Mouse (Mus musculus): Measurements from ENCODE around the gene Rnf182. TPM values are rescaled to one million over a fixed set of nuclear protein-coding genes. Genes with fewer than 3 reads are reported as not detected.

Gene Rnf182
- polyA plus RNA-seq, 1 experiment from 2014 or later, result 1.1 TPM

- no peak overlapping the region for H3K4me3 ChIP-seq (replicated peaks; ENCODE audit: low read depth, low read length)
- no peak overlapping the region for H3K27ac ChIP-seq
- no peaks in the 10 kb centered on the region for H3K36me3 ChIP-seq (ENCODE audit: insufficient read depth, low read length)
- H3K9ac ChIP-seq (ENCODE audit: low read depth, low read length), result no peak overlapping the region
- no peak for TF ChIP-seq CTCF (IDR thresholded peaks at IDR 0.05; ENCODE audit: low read depth)
- no peaks in the 10 kb centered on the region for H3K9me3 ChIP-seq (replicated peaks; ENCODE audit: low read length)
- DNase-seq (ENCODE audit: low spot score) (no peak), ATAC-seq (replicated peaks; ENCODE audit: low FRiP score, low read depth) (no peak)
- no peak overlapping the region for H3K4me2 ChIP-seq (ENCODE audit: low read length)
- H3K4me1 ChIP-seq (replicated peaks; ENCODE audit: insufficient read depth, low read length), result no peaks in the 10 kb centered on the region
- 67% methylated on average over 14 of the region's 14 CpGs for WGBS
- no peaks in the 10 kb centered on the region for H3K27me3 ChIP-seq (ENCODE audit: insufficient read depth, low read length)
Observed at GRCm38 (mm10) chr13:43587844-43588840, 27.4 kb upstream of the Rnf182 start.

GRCm38 (mm10) chr13:43591828-43592680, 23.5 kb upstream of the Rnf182 start:
- ATAC-seq (replicated peaks; ENCODE audit: low FRiP score, low read depth) (no peak), DNase-seq (ENCODE audit: low spot score) (no peak)
- no peak overlapping the region for H3K9ac ChIP-seq (ENCODE audit: low read depth, low read length)
- no peaks in the 10 kb centered on the region for H3K36me3 ChIP-seq (ENCODE audit: insufficient read depth, low read length)
- no peak overlapping the region for H3K4me3 ChIP-seq (replicated peaks; ENCODE audit: low read depth, low read length)
- TF ChIP-seq CTCF (IDR thresholded peaks at IDR 0.05; ENCODE audit: low read depth), result no peak
- no peaks in the 10 kb centered on the region for H3K9me3 ChIP-seq (replicated peaks; ENCODE audit: low read length)
- 79% methylated on average over 28 of the region's 28 CpGs for WGBS
- H3K4me2 ChIP-seq (ENCODE audit: low read length), result no peak overlapping the region
- H3K27ac ChIP-seq, result no peak overlapping the region
- H3K4me1 ChIP-seq (replicated peaks; ENCODE audit: insufficient read depth, low read length), result no peaks in the 10 kb centered on the region
- H3K27me3 ChIP-seq (ENCODE audit: insufficient read depth, low read length), result no peaks in the 10 kb centered on the region

- no peak for TF ChIP-seq CTCF (IDR thresholded peaks at IDR 0.05; ENCODE audit: low read depth)
- 59% methylated on average over 8 of the region's 8 CpGs for WGBS
- H3K27me3 ChIP-seq (ENCODE audit: insufficient read depth, low read length), result no peaks in the 10 kb centered on the region
- no peak overlapping the region for H3K4me3 ChIP-seq (replicated peaks; ENCODE audit: low read depth, low read length)
- no peak overlapping the region for H3K9ac ChIP-seq (ENCODE audit: low read depth, low read length)
- H3K9me3 ChIP-seq (replicated peaks; ENCODE audit: low read length), result no peaks in the 10 kb centered on the region
- H3K4me2 ChIP-seq (ENCODE audit: low read length), result no peak overlapping the region
- no peak overlapping the region for H3K27ac ChIP-seq
- H3K36me3 ChIP-seq (ENCODE audit: insufficient read depth, low read length), result no peaks in the 10 kb centered on the region
- ATAC-seq (replicated peaks; ENCODE audit: low FRiP score, low read depth), result no peak
- DNase-seq (ENCODE audit: low spot score), result no peak
- H3K4me1 ChIP-seq (replicated peaks; ENCODE audit: insufficient read depth, low read length), result no peaks in the 10 kb centered on the region
Observed at GRCm38 (mm10) chr13:43592681-43593068, 22.8 kb upstream of the Rnf182 start.

- H3K27ac ChIP-seq, result no peak overlapping the region
- 61% methylated on average over 4 of the region's 4 CpGs for WGBS
- DNase-seq (ENCODE audit: low spot score) (peak; percentile 84), ATAC-seq (replicated peaks; ENCODE audit: low FRiP score, low read depth) (no peak)
- no peaks in the 10 kb centered on the region for H3K4me1 ChIP-seq (replicated peaks; ENCODE audit: insufficient read depth, low read length)
- no peak overlapping the region for H3K4me2 ChIP-seq (ENCODE audit: low read length)
- no peaks in the 10 kb centered on the region for H3K27me3 ChIP-seq (ENCODE audit: insufficient read depth, low read length)
- H3K4me3 ChIP-seq (replicated peaks; ENCODE audit: low read depth, low read length), result no peak overlapping the region
- H3K36me3 ChIP-seq (ENCODE audit: insufficient read depth, low read length), result no peaks in the 10 kb centered on the region
- peak; percentile 93 for TF ChIP-seq CTCF (IDR thresholded peaks at IDR 0.05; ENCODE audit: low read depth)
- no peak overlapping the region for H3K9ac ChIP-seq (ENCODE audit: low read depth, low read length)
- H3K9me3 ChIP-seq (replicated peaks; ENCODE audit: low read length), result no peaks in the 10 kb centered on the region
Observed at GRCm38 (mm10) chr13:43595896-43596295, 19.6 kb upstream of the Rnf182 start.

GRCm38 (mm10) chr13:43600967-43601366, 14.5 kb upstream of the Rnf182 start:
- no peak for TF ChIP-seq CTCF (IDR thresholded peaks at IDR 0.05; ENCODE audit: low read depth)
- Histone ChIP-seq H3K36me3 (ENCODE audit: insufficient read depth, low read length) (no peaks in the 10 kb centered on the region), H3K9ac (ENCODE audit: low read depth, low read length) (no peak overlapping the region), H3K27ac (no peak overlapping the region), H3K4me3 (replicated peaks; ENCODE audit: low read depth, low read length) (no peak overlapping the region), H3K4me2 (ENCODE audit: low read length) (no peak overlapping the region), H3K9me3 (replicated peaks; ENCODE audit: low read length) (no peaks in the 10 kb centered on the region), H3K4me1 (replicated peaks; ENCODE audit: insufficient read depth, low read length) (no peaks in the 10 kb centered on the region), H3K27me3 (ENCODE audit: insufficient read depth, low read length) (no peaks in the 10 kb centered on the region)
- no peak for ATAC-seq (replicated peaks; ENCODE audit: low FRiP score, low read depth)
- DNase-seq (ENCODE audit: low spot score), result no peak
- WGBS, result 92% methylated on average over 6 of the region's 6 CpGs

GRCm38 (mm10) chr13:43602440-43602839, 13.1 kb upstream of the Rnf182 start:
- ATAC-seq (replicated peaks; ENCODE audit: low FRiP score, low read depth), result no peak
- Histone ChIP-seq H3K4me2 (ENCODE audit: low read length) (no peak overlapping the region), H3K4me3 (replicated peaks; ENCODE audit: low read depth, low read length) (no peak overlapping the region), H3K36me3 (ENCODE audit: insufficient read depth, low read length) (no peaks in the 10 kb centered on the region), H3K4me1 (replicated peaks; ENCODE audit: insufficient read depth, low read length) (no peaks in the 10 kb centered on the region), H3K27ac (no peak overlapping the region), H3K9ac (ENCODE audit: low read depth, low read length) (no peak overlapping the region), H3K27me3 (ENCODE audit: insufficient read depth, low read length) (no peaks in the 10 kb centered on the region), H3K9me3 (replicated peaks; ENCODE audit: low read length) (no peaks in the 10 kb centered on the region)
- DNase-seq (ENCODE audit: low spot score), result no peak
- WGBS, result 90% methylated on average over 2 of the region's 2 CpGs
- no peak for TF ChIP-seq CTCF (IDR thresholded peaks at IDR 0.05; ENCODE audit: low read depth)

Data from kidney, postnatal 0 days (tissue).